Mouse (Mus musculus) neural tube, embryonic 15.5 days (tissue): ENCODE measurements at regions not wholly inside any gene's neighbourhood (a gene's known extent, or its start where the extent isn't known, plus 50 kb on each side); places are given as distances from the start of the nearest gene placed in this dataset.

Experiments
- ATAC-seq: fragments of 200-750 bp; cut with Nextera tagmentation; 2 replicates; pipeline ENCODE4 v1.8.0; 2017; ENCODE audit warnings: mild to moderate bottlenecking, moderate TSS enrichment, moderate library complexity; ENCODE audit not compliant: low FRiP score
- H3K27ac ChIP-seq: fragments of 300-500 bp; sonication (generic); replicated peaks from 2 replicates; pipeline ENCODE4 v1.5.1; 2015; ENCODE audit warnings: mild to moderate bottlenecking, inconsistent platforms
- H3K27me3 ChIP-seq: fragments of 300-500 bp; sonication (generic); replicated peaks from 2 replicates; pipeline ENCODE4 v1.6.1; 2015; ENCODE audit warnings: inconsistent platforms
- H3K36me3 ChIP-seq: fragments of 300-500 bp; sonication (generic); 2 replicates; pipeline ENCODE4 v1.6.1; 2015; ENCODE audit warnings: inconsistent platforms
- H3K4me1 ChIP-seq: fragments of 300-500 bp; sonication (generic); 2 replicates; pipeline ENCODE4 v1.6.1; 2015; ENCODE audit warnings: inconsistent platforms
- H3K4me2 ChIP-seq: fragments of 300-500 bp; sonication (generic); 2 replicates; pipeline ENCODE4 v1.6.1; 2015; ENCODE audit warnings: inconsistent platforms, mild to moderate bottlenecking, moderate library complexity
- H3K4me3 ChIP-seq: fragments of 300-500 bp; sonication (generic); replicated peaks from 2 replicates; pipeline ENCODE4 v1.5.1; 2015; ENCODE audit warnings: mild to moderate bottlenecking, inconsistent platforms
- H3K9ac ChIP-seq: fragments of 300-500 bp; sonication (generic); replicated peaks from 2 replicates; pipeline ENCODE4 v1.6.1; 2015; ENCODE audit warnings: mild to moderate bottlenecking, inconsistent platforms
- H3K9me3 ChIP-seq: fragments of 300-500 bp; sonication (generic); replicated peaks from 2 replicates; pipeline ENCODE4 v1.6.1; 2016; ENCODE audit warnings: inconsistent platforms
- WGBS: fragments of 180-500 bp; shearing (Covaris S2); methylation state at CpG from one replicate; pipeline ENCODE4 v1.1.7; 2015; ENCODE audit warnings: mixed read lengths; 5-methylcytosine and 5-hydroxymethylcytosine counted together

DNA sequence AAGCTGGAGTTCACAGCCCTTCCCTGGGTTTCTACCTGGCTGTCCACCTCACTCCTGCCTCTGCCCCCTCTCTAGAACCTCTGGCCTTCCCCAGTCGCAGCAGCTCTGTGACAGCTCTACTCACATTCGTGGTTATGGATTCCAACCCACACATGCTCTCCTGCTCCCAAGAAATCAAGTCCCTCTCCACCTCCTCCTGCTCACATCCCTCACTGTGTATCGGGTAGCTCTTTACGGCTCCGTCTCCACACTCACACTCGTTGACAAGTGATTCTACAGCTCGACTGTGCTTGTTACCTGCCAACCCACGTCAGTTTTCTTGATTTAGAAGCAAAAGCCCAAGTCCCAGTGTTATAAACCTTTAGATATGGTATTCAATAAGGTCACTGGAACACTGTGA lies 90.1 kb upstream of the Dapk1 start:
- ATAC-seq, result no peak
- H3K4me2 ChIP-seq, result no peak overlapping the region
- H3K9me3 ChIP-seq, result no peaks in the 10 kb centered on the region
- H3K4me1 ChIP-seq, result no peaks in the 10 kb centered on the region
- H3K36me3 ChIP-seq, result no peaks in the 10 kb centered on the region
- no peak overlapping the region for H3K27ac ChIP-seq
- no peak overlapping the region for H3K9ac ChIP-seq
- no peaks in the 10 kb centered on the region for H3K27me3 ChIP-seq
- WGBS, result 89% methylated on average over 8 of the region's 8 CpGs
- H3K4me3 ChIP-seq, result no peak overlapping the region

DNA sequence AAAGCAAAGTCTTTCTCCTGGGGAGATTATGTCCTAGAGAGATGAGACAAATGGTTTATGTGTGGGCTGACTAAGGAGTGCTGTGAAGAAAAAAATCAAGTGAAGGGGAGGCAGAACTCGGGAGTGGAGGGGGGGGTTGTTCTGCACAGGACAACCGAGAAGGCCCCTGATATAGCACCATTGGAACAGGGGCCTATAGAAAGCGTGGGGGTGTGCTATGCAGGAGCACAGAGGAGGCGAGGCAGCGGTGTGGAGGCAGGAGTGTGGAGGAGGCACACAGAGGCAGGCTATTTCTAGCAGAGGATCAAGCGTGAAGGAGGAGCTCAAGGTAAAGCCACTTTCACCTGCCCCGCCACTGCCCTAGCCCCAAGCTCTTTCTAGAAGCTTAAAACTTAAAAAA lies 88.0 kb upstream of the Dapk1 start:
- Histone ChIP-seq H3K4me2 (no peak overlapping the region), H3K4me3 (no peak overlapping the region), H3K36me3 (no peaks in the 10 kb centered on the region), H3K9me3 (no peaks in the 10 kb centered on the region), H3K4me1 (no peaks in the 10 kb centered on the region), H3K27ac (no peak overlapping the region), H3K9ac (no peak overlapping the region), H3K27me3 (no peaks in the 10 kb centered on the region)
- WGBS, result 61% methylated on average over 7 of the region's 7 CpGs
- no peak for ATAC-seq

DNA sequence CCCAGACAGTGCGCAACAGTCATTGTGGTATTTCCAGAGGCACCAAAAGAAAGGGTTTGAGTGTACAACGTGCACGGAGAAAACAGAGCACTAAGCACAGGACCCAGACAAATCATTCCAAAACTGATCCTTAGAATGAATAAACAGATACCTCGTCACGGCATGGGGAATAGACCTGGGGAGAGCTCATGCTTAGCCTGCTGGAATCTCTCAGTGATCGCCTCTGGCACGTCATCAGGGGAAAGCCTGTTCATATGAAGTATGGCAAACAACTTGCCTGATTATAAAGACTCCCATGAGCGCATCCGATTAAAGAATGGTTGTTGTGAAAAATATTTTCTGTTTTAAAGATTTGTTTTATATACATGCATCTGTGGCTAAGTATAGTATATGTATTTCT lies 86.9 kb upstream of the Dapk1 start:
- no peak overlapping the region for H3K4me3 ChIP-seq
- H3K4me2 ChIP-seq, result no peak overlapping the region
- H3K27ac ChIP-seq, result no peak overlapping the region
- H3K9me3 ChIP-seq, result no peaks in the 10 kb centered on the region
- no peak for ATAC-seq
- 87% methylated on average over 9 of the region's 9 CpGs for WGBS
- H3K36me3 ChIP-seq, result no peaks in the 10 kb centered on the region
- H3K9ac ChIP-seq, result no peak overlapping the region
- H3K4me1 ChIP-seq, result no peaks in the 10 kb centered on the region
- H3K27me3 ChIP-seq, result no peaks in the 10 kb centered on the region

DNA sequence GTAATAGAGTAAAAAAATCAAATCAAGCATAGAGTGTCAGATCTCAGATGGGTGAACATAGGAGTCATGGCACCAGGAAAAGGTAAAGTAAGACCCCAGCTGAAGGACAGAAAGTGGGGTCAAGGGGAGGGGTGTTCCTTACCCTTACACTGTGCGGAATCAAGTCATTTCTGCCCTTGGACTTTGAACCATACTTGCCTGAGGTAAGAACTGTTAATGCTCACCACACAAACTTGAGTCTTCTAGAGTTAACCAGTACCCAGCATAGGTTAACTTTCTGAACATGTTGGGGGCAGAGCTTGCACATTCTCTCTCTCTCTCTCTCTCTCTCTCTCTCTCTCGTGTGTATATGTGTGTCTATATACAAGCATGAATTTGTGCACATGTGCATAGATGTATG lies 83.7 kb upstream of the Dapk1 start:
- H3K27ac ChIP-seq, result no peak overlapping the region
- no peaks in the 10 kb centered on the region for H3K27me3 ChIP-seq
- WGBS, result 95% methylated on average over 2 of the region's 2 CpGs
- H3K4me2 ChIP-seq, result no peak overlapping the region
- H3K4me3 ChIP-seq, result no peak overlapping the region
- no peaks in the 10 kb centered on the region for H3K36me3 ChIP-seq
- ATAC-seq, result no peak
- H3K9me3 ChIP-seq, result no peaks in the 10 kb centered on the region
- no peaks in the 10 kb centered on the region for H3K4me1 ChIP-seq
- no peak overlapping the region for H3K9ac ChIP-seq

DNA sequence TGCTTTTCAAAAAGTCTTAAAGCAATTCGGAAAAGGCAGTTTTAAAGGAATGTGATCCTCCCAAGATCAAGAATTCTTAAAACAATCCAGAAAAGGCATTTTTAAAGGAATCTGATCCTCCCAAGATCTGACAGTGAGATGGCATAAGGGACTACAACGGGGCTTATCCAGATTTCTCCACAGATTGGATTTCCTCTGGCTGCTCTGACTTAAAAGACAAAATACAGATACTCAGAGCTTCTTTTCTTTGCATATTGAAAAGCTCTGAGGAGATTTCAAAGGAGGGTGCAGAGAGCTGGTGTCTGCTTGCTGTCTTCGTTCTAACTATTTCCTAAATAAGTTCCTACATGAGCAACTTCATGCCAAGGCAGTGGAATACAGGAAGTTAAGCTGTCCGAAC lies 82.0 kb upstream of the Dapk1 start:
- H3K27me3 ChIP-seq, result no peaks in the 10 kb centered on the region
- no peak for ATAC-seq
- H3K27ac ChIP-seq, result no peak overlapping the region
- H3K9me3 ChIP-seq, result no peaks in the 10 kb centered on the region
- H3K36me3 ChIP-seq, result no peaks in the 10 kb centered on the region
- H3K4me2 ChIP-seq, result no peak overlapping the region
- H3K9ac ChIP-seq, result no peak overlapping the region
- no peaks in the 10 kb centered on the region for H3K4me1 ChIP-seq
- WGBS, result 76% methylated on average over 4 of the region's 4 CpGs
- H3K4me3 ChIP-seq, result no peak overlapping the region

DNA sequence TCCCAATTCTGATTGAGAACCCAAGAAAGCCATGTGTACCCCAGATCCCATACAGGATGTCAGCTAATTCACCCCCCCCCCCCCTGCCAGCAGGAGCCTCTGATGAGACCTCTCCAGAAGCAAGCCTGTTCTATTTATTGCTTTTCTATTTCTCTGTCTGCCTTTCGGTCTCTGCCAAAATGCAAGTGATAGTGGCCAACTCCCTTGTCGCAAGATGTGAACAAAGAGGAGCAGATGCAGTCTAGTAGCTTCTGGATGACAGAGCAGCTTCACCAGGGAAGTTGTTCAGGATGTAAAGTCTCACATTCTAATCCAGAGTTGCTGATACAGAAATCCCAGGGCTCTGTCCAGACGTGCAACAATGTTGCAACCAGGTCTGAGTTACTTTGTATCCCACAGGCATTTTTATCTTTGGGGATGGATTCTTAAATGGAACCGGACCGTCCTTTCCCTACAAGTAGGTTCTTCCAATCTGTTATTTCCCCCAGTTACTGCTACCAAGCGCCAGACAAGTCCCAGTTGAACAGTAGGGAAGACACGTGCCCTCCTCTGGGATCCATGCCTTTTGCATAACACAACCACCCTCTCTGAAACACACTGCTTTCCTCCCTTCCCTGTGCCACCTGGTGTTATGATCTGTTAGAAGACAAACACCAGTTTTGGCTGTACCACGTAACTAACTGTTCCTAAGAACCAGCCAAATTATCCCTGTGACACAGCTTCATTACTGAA lies 78.9 kb upstream of the Dapk1 start:
- no peak overlapping the region for H3K27ac ChIP-seq
- no peaks in the 10 kb centered on the region for H3K4me1 ChIP-seq
- H3K27me3 ChIP-seq, result no peaks in the 10 kb centered on the region; the same call in 1 of the 2 replicates
- H3K9me3 ChIP-seq, result no peaks in the 10 kb centered on the region
- no peak overlapping the region for H3K4me3 ChIP-seq
- H3K9ac ChIP-seq, result no peak overlapping the region
- ATAC-seq, result peak; percentile 45; the same call in 1 of the 2 replicates
- H3K36me3 ChIP-seq, result no peaks in the 10 kb centered on the region
- no peak overlapping the region for H3K4me2 ChIP-seq
- WGBS, result 57% methylated on average over 8 of the region's 8 CpGs

DNA sequence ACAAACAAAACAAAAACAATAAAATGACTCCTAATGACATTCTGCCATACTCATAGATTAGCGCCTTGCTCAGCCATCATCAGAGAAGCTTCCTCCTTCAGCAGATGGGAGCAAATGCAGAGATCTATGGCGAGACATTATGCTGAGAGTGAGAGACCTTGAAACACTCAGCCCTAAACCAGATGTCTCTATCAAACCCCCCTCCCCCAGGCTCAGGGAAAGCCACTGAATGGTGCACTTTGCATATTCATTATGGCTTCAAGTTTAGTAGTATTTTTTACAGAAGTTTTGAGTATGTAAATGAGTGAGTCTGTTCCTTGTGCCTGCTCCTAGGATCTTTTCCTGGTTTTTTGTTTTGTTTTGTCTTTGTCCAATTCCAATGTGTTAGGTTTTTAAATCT lies 73.9 kb upstream of the Dapk1 start:
- Histone ChIP-seq H3K36me3 (no peaks in the 10 kb centered on the region), H3K27ac (no peak overlapping the region), H3K9me3 (no peaks in the 10 kb centered on the region), H3K27me3 (no peaks in the 10 kb centered on the region; the same call in 1 of the 2 replicates), H3K4me3 (no peak overlapping the region), H3K4me2 (no peak overlapping the region), H3K9ac (no peak overlapping the region), H3K4me1 (peaks cover 11% of the 10 kb centered on the region; the same call in 1 of the 2 replicates)
- WGBS, result 85% methylated on average over 2 of the region's 2 CpGs
- no peak for ATAC-seq

DNA sequence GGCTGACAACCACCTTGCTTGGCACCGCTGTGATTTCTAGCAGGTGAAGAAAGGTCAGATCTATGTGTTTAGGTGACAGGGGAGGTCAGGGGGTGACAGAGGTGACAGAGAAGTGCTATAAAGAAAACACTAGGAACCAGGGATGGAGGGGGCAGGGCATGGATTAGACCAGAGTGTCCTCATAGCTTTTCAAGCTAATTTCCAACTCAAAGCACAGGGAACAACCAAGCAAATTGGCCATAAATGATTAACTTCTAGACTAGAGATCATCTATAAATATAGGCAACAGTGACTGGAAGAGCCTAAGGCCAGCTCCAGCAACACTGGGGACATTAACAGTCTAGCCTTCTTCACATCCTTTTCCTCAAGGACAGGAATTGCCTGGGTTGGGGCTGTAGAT lies 72.9 kb upstream of the Dapk1 start:
- no peaks in the 10 kb centered on the region; the same call in 1 of the 2 replicates for H3K27me3 ChIP-seq
- H3K4me1 ChIP-seq, result peaks cover 11% of the 10 kb centered on the region; the same call in 1 of the 2 replicates
- H3K27ac ChIP-seq, result no peak overlapping the region
- no peak overlapping the region for H3K4me2 ChIP-seq
- no peaks in the 10 kb centered on the region for H3K9me3 ChIP-seq
- no peaks in the 10 kb centered on the region for H3K36me3 ChIP-seq
- peak; percentile 42; the same call in 1 of the 2 replicates for ATAC-seq
- H3K9ac ChIP-seq, result no peak overlapping the region
- 71% methylated on average over 1 of the region's 1 CpGs for WGBS
- H3K4me3 ChIP-seq, result no peak overlapping the region

DNA sequence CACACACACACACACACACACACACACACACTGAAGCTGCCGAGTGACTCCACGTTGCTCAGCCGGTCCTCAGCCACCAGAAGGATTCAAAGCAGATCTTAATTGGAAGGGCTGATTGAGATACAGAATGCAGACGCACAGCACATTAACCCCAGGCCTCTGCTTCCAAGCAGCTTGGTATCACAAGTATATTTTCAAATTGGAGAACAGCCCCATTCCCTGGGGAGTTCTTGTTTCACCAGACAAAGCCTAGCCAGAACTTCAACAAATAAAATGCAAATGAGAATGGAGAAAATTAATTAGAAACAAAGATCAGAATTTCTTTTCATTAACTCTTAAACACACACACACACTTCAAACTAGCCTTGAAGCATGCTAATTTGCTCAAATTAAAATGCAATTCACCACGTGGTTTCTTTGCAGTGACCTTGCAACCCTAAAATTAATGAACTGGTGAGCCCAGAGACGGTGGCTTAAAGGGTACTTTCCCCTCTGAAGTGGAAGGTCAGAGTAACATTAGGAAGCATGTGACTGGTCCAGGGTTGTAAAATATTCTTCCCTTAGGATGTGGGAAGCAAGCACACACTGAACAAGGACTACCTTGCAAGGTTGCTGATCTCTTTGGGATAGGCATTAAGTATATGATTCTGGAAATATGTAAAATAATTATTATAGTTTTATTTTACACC lies 72.2 kb upstream of the Dapk1 start:
- no peaks in the 10 kb centered on the region; the same call in 1 of the 2 replicates for H3K27me3 ChIP-seq
- 10% methylated on average over 6 of the region's 6 CpGs for WGBS
- ATAC-seq, result peak; percentile 75; the same call in 1 of the 2 replicates
- no peaks in the 10 kb centered on the region for H3K9me3 ChIP-seq
- no peak overlapping the region for H3K4me2 ChIP-seq
- no peak overlapping the region for H3K9ac ChIP-seq
- H3K4me3 ChIP-seq, result no peak overlapping the region
- H3K4me1 ChIP-seq, result peaks cover 11% of the 10 kb centered on the region; the same call in 1 of the 2 replicates
- 0 out of 2 replicates have a peak overlapping the region, but pooled peaks have one; percentile 23 for H3K27ac ChIP-seq
- no peaks in the 10 kb centered on the region for H3K36me3 ChIP-seq

DNA sequence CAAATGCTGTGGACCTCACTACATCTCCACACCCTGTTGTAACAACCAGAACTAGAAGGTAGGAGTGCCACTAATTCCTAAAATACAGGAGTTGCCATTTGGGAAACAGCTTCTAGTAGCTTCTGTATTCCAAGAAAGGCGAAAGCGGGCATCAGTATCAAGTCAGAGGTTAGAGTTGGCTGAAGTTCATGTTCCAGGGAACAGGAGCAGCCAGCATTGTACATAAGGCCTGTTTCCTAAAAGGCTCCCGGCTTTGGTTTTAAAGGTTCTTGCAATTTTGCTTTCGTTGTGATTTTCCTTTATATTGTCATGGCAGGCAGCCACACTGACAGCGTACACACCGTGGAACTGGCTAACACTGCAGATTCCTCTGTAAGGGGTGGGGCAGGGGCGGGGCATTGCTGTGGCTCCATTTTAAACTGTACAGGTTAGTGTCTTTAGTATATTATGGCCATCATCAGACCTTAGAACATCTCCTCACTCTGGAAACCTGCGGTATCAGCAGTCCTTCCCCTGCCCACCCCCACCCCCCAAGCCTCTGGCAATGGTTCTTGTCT lies 67.8 kb upstream of the Dapk1 start:
- Histone ChIP-seq H3K27me3 (no peaks in the 10 kb centered on the region), H3K9ac (no peak overlapping the region)

DNA sequence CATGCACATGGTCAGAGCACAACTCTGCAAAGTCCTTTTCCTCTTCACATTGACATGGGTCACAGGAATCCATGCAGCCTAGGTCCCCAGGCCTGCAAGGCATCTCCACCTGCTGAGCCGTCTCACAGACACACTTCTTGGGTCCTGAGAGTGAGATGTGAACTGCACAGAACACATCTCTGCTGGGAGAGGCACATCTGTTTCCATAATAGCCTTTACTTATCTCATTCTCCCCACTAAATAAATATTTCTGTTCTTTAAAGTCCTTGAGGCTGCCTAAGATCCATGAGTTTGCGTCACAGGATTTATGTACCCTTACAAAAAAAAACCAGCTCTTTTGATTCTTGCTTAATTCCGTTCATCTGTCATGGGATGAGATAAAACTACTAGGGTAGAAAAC lies 67.2 kb upstream of the Dapk1 start:
- Histone ChIP-seq H3K4me1 (0 out of 2 replicates have a peak, but pooled peaks cover 2% of the 10 kb centered on the region), H3K4me3 (no peak overlapping the region), H3K9ac (no peak overlapping the region), H3K9me3 (no peaks in the 10 kb centered on the region), H3K36me3 (no peaks in the 10 kb centered on the region), H3K27ac (no peak overlapping the region), H3K4me2 (no peak overlapping the region), H3K27me3 (no peaks in the 10 kb centered on the region)
- no peak for ATAC-seq
- WGBS, result 37% methylated on average over 3 of the region's 3 CpGs

More for the DNA sequence above, 67.8 kb upstream of the Dapk1 start:
- Histone ChIP-seq H3K4me1 (peaks cover 8% of the 10 kb centered on the region; the same call in 1 of the 2 replicates), H3K4me3 (no peak overlapping the region), H3K4me2 (no peak overlapping the region), H3K9me3 (no peaks in the 10 kb centered on the region), H3K27ac (no peak overlapping the region), H3K36me3 (no peaks in the 10 kb centered on the region)
- ATAC-seq, result no peak
- 82% methylated on average over 8 of the region's 8 CpGs for WGBS

DNA sequence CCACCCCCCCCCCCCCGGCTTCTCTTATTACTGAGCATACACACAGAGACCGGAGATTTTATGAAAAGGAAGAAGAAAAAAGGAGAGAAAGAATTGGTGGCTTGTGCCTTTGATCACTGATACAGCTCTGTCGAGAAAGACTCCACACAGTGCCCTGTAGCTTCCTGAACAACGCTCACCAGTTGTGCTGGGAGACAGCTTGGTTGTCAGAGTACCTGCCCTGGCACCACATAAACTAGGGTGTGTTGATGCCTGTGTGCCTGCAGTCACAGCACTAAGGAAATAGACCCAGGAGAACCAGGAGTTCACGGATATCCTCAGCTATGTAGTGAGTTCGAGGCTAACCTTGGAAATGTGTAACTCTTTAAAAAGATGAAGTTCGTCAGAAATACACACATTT lies 66.7 kb upstream of the Dapk1 start:
- Histone ChIP-seq H3K4me1 (no peaks in the 10 kb centered on the region), H3K9me3 (no peaks in the 10 kb centered on the region), H3K27me3 (no peaks in the 10 kb centered on the region), H3K4me3 (no peak overlapping the region), H3K36me3 (no peaks in the 10 kb centered on the region), H3K4me2 (no peak overlapping the region), H3K9ac (no peak overlapping the region), H3K27ac (no peak overlapping the region)
- 70% methylated on average over 7 of the region's 7 CpGs for WGBS
- ATAC-seq, result no peak
